Mouse (Mus musculus) limb, embryonic 12.5 days (tissue): ENCODE results near the gene Mybpc3. TPM values are rescaled to one million over a fixed set of nuclear protein-coding genes. Genes with fewer than 3 reads are reported as not detected.
A peak's percentile ranks its signal among the peaks of the same experiment; 100 is the strongest.

Experiments
- ATAC-seq: fragments of 200-750 bp; cut with Nextera tagmentation; 2 replicates; pipeline ENCODE4 v1.8.0; 2017; ENCODE audit warnings: low read depth, moderate TSS enrichment; ENCODE audit not compliant: insufficient number of reproducible peaks, insufficient read depth, low FRiP score, low TSS enrichment
- H3K27ac ChIP-seq: fragments of 300-500 bp; sonication (generic); 2 replicates; pipeline ENCODE4 v1.5.1; 2016; ENCODE audit warnings: mild to moderate bottlenecking, moderate library complexity
- H3K27me3 ChIP-seq: fragments of 300-500 bp; sonication (generic); 2 replicates; pipeline ENCODE4 v1.6.1; 2016; ENCODE audit warnings: mild to moderate bottlenecking, moderate library complexity
- H3K36me3 ChIP-seq: fragments of 300-500 bp; sonication (generic); 2 replicates; pipeline ENCODE4 v1.6.1; 2016; ENCODE audit warnings: mild to moderate bottlenecking, moderate library complexity
- H3K4me1 ChIP-seq: fragments of 300-500 bp; sonication (generic); replicated peaks from 2 replicates; pipeline ENCODE4 v1.6.1; 2016
- H3K4me2 ChIP-seq: fragments of 300-500 bp; sonication (generic); 2 replicates; pipeline ENCODE4 v1.6.1; 2016; ENCODE audit warnings: mild to moderate bottlenecking, moderate library complexity
- H3K4me3 ChIP-seq: fragments of 300-500 bp; sonication (generic); replicated peaks from 2 replicates; pipeline ENCODE4 v1.5.1; 2016; ENCODE audit warnings: mild to moderate bottlenecking
- H3K9ac ChIP-seq: fragments of 300-500 bp; sonication (generic); replicated peaks from 2 replicates; pipeline ENCODE4 v1.6.1; 2016; ENCODE audit warnings: mild to moderate bottlenecking, moderate library complexity
- H3K9me3 ChIP-seq: fragments of 300-500 bp; sonication (generic); 2 replicates; pipeline ENCODE4 v1.6.1; 2016; ENCODE audit warnings: mild to moderate bottlenecking, moderate library complexity
- WGBS: fragments of 180-500 bp; shearing (Covaris S2); methylation state at CpG from one replicate; pipeline ENCODE4 v1.1.7; 2016; 5-methylcytosine and 5-hydroxymethylcytosine counted together
- polyA plus RNA-seq: library from polyadenylated mRNA; unstranded; fragments of >200 nt; fragmentation: Nextera tagmentation; extraction: Ambion mirVana; gene quantifications from 2 replicates; pipeline ENCODE4 v1.2.1, GENCODE M21; 2016

Mybpc3 gene
- polyA plus RNA-seq, 1 experiment from 2014 or later, result 0.09 TPM

DNA sequence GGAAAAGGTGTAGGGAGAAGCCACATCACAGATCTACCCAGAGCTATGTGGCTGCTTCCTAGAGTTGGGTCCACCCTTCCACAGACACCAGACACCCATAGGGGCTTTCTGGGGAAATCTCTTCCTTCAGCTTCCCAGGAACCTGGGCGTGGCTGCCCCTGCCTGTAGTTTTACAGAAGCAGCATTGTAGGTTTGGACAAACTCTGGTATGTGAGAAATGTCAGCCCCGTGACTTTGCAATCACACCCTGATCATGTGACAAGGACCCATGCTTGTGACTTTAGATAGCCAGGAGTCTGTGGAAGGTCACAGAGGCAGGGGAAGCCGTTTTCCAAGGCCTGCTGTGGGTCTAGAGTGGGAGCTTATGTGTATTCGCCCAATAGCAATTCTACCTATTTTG lies 5.5 kb upstream of the Mybpc3 start:
- H3K27me3 ChIP-seq, result peaks cover 16% of the 10 kb centered on the region
- 56% methylated on average over 4 of the region's 4 CpGs for WGBS
- ATAC-seq, result no peak

DNA sequence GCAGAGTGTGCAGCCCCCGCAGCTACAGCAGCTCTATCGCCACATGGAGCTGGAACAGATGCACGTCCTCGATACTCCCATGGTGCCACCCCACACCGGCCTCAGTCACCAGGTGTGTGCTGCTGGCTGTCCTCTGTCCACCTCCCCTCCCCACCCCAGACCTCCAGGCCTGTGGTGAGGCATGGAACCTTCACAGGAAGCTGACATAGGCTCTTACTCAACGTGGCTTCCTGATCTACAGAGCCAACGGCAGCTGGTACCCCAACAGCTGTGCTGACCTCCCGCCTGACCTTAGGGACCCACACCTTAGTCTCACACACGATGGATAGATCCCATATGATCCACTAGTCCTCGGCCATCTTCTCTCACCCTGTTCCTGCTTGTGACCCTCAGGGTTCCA lies 4.6 kb upstream of the Mybpc3 start:
- no peak overlapping the region for H3K27ac ChIP-seq
- H3K36me3 ChIP-seq, result no peaks in the 10 kb centered on the region
- no peak overlapping the region for H3K4me2 ChIP-seq
- peaks cover 12% of the 10 kb centered on the region; the same call in 1 of the 2 replicates for H3K4me1 ChIP-seq
- peaks cover 22% of the 10 kb centered on the region for H3K27me3 ChIP-seq
- ATAC-seq, result no peak
- 71% methylated on average over 10 of the region's 10 CpGs for WGBS
- H3K9ac ChIP-seq, result no peak overlapping the region
- H3K9me3 ChIP-seq, result no peaks in the 10 kb centered on the region
- no peak overlapping the region for H3K4me3 ChIP-seq

More for the DNA sequence above, 5.5 kb upstream of the Mybpc3 start:
- peaks cover 12% of the 10 kb centered on the region; the same call in 1 of the 2 replicates for H3K4me1 ChIP-seq
- no peak overlapping the region for H3K4me2 ChIP-seq
- H3K27ac ChIP-seq, result no peak overlapping the region
- no peaks in the 10 kb centered on the region for H3K9me3 ChIP-seq
- no peak overlapping the region for H3K9ac ChIP-seq
- no peak overlapping the region for H3K4me3 ChIP-seq
- no peaks in the 10 kb centered on the region for H3K36me3 ChIP-seq

DNA sequence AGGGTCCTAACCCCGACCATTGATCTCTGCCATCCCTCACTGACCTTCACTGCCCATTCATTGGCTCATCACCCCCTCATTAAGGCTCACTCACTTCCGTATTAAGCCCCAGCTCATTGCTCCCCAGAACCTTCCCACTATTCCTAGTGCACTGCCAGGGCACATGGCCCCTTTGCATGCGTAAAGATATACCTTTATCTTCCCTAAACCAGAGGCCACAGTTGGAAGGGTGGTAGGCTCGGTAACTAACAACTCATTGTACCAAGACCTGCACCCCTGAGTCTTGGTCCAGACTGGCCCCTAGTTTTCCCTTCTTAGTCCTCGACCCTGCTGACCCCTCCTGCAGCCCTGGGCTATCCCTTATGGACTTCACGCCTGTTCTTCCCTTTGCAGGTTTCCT lies 4.1 kb upstream of the Mybpc3 start:
- no peak overlapping the region for H3K9ac ChIP-seq
- no peaks in the 10 kb centered on the region for H3K9me3 ChIP-seq
- H3K4me1 ChIP-seq, result peaks cover 12% of the 10 kb centered on the region; the same call in 1 of the 2 replicates
- no peak overlapping the region for H3K4me2 ChIP-seq
- no peak for ATAC-seq
- H3K27ac ChIP-seq, result no peak overlapping the region
- no peak overlapping the region for H3K4me3 ChIP-seq
- H3K27me3 ChIP-seq, result peaks cover 22% of the 10 kb centered on the region
- 74% methylated on average over 6 of the region's 6 CpGs for WGBS
- no peaks in the 10 kb centered on the region for H3K36me3 ChIP-seq

DNA sequence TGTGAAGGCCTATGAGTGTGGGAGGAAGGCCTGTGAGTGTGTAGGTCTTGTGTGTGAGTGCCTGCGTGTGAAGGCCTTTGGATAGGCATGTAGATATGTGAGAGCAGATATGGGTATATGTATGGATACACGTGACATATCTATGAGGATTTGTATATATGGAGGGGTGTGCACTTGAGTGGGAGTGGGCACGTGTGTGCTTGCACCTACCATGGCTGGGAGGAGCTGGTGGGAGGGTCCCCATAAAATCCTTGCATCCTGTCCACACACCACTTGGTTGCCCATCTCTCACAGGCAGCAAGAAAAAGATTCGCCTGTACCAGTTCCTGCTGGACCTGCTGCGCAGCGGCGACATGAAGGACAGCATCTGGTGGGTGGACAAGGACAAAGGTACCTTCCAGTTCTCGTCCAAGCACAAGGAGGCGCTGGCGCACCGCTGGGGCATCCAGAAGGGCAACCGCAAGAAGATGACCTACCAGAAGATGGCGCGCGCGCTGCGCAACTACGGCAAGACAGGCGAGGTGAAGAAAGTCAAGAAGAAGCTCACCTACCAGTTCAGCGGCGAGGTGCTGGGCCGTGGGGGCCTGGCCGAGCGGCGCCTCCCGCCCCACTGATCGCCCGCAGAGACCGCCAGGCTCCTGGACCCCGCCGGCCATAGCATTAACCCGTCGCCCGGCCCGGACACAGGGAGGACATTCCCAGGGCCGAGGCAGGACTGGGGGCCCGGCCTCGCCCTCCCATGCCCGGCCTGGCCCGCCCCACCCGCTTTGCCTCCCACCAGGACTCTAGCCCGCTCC lies 3.0 kb upstream of the Mybpc3 start:
- WGBS, result 10% methylated on average over 42 of the region's 42 CpGs
- peak; percentile 36; the same call in 1 of the 2 replicates for ATAC-seq
- no peak overlapping the region for H3K27ac ChIP-seq

DNA sequence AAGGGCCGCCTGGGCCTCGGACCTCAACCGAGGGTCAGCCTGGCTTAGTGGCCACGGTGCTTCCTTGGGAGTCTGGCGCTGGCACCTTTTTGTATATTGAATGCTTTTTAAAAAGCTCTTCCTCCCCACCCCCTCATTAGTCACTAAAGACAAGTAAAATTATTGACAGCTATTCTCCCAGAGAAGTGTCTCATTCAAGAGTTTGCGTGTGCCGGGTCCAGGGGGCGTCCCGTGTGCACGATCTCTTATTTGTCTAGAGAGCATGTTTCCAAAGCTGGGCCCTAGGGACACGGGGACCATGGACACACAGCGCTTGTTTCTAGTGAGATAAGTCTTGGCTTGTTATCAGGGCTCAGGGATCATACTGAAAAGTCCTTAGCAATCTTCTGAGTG lies 2.4 kb upstream of the Mybpc3 start:
- H3K9ac ChIP-seq, result peak overlapping the region; percentile 65
- no peak for ATAC-seq
- H3K27ac ChIP-seq, result no peak overlapping the region
- no peaks in the 10 kb centered on the region for H3K9me3 ChIP-seq
- peak overlapping the region; percentile 90 for H3K4me2 ChIP-seq
- peaks cover 33% of the 10 kb centered on the region for H3K27me3 ChIP-seq
- H3K36me3 ChIP-seq, result no peaks in the 10 kb centered on the region
- 38% methylated on average over 12 of the region's 12 CpGs for WGBS
- H3K4me3 ChIP-seq, result peak overlapping the region; percentile 49
- peaks cover 12% of the 10 kb centered on the region; the same call in 1 of the 2 replicates for H3K4me1 ChIP-seq

More for the DNA sequence above, 3.0 kb upstream of the Mybpc3 start:
- Histone ChIP-seq H3K9me3 (no peaks in the 10 kb centered on the region), H3K4me2 (peak overlapping the region; percentile 90), H3K4me1 (peaks cover 12% of the 10 kb centered on the region; the same call in 1 of the 2 replicates), H3K9ac (peak overlapping the region; percentile 65), H3K27me3 (peaks cover 29% of the 10 kb centered on the region), H3K36me3 (no peaks in the 10 kb centered on the region), H3K4me3 (peak overlapping the region; percentile 49)

DNA sequence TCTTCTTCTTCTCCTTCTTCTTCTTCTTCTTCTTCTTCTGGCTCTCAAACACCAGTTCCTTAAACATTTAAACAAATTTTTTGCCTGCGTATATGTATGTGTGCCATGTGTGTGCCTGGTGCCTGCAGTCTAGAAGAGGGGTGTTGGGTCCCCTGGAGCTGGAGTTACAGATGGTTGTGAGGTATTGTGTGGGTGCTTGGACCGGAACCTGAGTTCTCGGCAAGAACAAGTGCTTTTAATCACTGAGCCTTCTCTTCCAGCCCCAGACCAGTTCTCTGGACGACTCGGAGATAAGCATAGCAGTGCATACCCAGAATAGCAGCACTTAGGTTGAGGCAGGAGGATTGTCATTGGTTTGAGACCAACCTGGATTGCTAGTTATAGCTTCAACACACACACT lies 1.1 kb upstream of the Mybpc3 start:
- 82% methylated on average over 5 of the region's 5 CpGs for WGBS
- no peaks in the 10 kb centered on the region for H3K9me3 ChIP-seq
- no peak overlapping the region for H3K27ac ChIP-seq
- H3K4me1 ChIP-seq, result peaks cover 12% of the 10 kb centered on the region; the same call in 1 of the 2 replicates
- H3K4me2 ChIP-seq, result no peak overlapping the region
- no peak overlapping the region for H3K4me3 ChIP-seq
- ATAC-seq, result no peak
- H3K36me3 ChIP-seq, result no peaks in the 10 kb centered on the region
- H3K27me3 ChIP-seq, result peaks cover 40% of the 10 kb centered on the region
- H3K9ac ChIP-seq, result no peak overlapping the region

DNA sequence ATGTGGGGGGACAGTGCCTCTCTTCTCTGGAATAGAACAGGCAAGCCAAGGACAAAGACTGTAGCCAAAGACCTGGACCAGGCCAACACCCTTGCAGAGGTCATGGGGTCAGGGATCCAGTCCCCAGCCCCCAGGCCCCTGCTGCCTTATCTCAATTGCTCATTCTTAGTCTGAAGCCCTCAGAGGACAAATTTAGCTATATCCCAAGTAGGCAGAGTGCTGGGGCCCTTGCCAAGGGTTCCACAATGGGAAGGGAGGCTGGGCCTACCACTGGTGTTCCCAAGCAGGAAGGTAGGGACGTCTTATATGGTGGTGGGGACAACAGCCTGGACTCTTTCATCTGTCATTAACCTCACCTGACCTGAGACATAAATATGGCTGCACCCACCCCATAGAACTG lies 703 bp downstream of the Mybpc3 start:
- Histone ChIP-seq H3K9ac (no peak overlapping the region), H3K4me3 (no peak overlapping the region), H3K4me2 (no peak overlapping the region), H3K27me3 (peaks cover 44% of the 10 kb centered on the region), H3K36me3 (no peaks in the 10 kb centered on the region), H3K9me3 (no peaks in the 10 kb centered on the region), H3K4me1 (peaks cover 12% of the 10 kb centered on the region; the same call in 1 of the 2 replicates), H3K27ac (no peak overlapping the region)
- ATAC-seq, result no peak
- WGBS, result 67% methylated on average over 1 of the region's 1 CpGs

DNA sequence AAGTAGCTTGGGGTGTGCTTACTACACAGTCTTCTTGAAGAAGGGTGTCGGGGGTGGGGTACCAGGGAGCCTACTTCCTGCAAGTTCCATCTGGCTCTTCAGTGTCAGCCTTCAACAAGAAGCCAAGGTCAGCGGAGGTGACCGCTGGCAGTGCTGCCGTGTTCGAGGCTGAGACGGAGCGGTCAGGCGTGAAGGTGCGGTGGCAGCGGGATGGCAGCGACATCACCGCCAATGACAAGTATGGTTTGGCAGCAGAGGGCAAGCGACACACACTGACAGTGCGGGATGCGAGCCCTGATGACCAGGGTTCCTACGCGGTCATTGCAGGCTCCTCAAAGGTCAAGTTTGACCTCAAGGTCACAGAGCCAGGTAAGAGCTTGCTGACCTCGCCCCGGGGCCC lies 1.1 kb downstream of the Mybpc3 start:
- no peak overlapping the region for H3K9ac ChIP-seq
- no peak overlapping the region for H3K4me2 ChIP-seq
- H3K27ac ChIP-seq, result no peak overlapping the region
- peaks cover 12% of the 10 kb centered on the region; the same call in 1 of the 2 replicates for H3K4me1 ChIP-seq
- H3K9me3 ChIP-seq, result no peaks in the 10 kb centered on the region
- no peak overlapping the region for H3K4me3 ChIP-seq
- H3K27me3 ChIP-seq, result peaks cover 44% of the 10 kb centered on the region
- no peaks in the 10 kb centered on the region for H3K36me3 ChIP-seq
- WGBS, result 94% methylated on average over 19 of the region's 19 CpGs
- no peak for ATAC-seq

DNA sequence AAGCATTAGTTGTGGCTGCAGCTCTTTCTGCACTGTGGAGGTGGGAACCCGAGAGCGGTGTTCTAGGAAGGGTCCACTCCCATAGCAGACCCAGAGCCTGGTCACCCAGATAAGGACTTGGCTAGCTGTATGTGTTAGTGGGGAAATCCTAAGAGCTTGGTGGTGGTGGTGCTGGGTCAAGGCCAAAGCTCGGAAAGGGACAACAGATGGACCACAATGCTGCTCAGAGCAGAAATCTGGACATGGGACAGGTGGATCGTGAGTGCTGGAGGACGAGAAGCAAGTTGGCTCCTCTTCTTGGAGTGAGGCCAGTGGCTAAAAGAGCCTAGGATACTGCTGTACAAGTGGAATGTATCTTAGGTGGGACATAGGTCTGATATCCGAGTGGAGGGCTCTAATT lies 1.6 kb downstream of the Mybpc3 start:
- H3K9ac ChIP-seq, result no peak overlapping the region
- ATAC-seq, result no peak
- H3K9me3 ChIP-seq, result no peaks in the 10 kb centered on the region
- 86% methylated on average over 6 of the region's 6 CpGs for WGBS
- no peak overlapping the region for H3K4me2 ChIP-seq
- H3K4me3 ChIP-seq, result no peak overlapping the region
- no peak overlapping the region for H3K27ac ChIP-seq
- H3K27me3 ChIP-seq, result peaks cover 48% of the 10 kb centered on the region
- no peaks in the 10 kb centered on the region for H3K36me3 ChIP-seq
- H3K4me1 ChIP-seq, result peaks cover 12% of the 10 kb centered on the region; the same call in 1 of the 2 replicates

DNA sequence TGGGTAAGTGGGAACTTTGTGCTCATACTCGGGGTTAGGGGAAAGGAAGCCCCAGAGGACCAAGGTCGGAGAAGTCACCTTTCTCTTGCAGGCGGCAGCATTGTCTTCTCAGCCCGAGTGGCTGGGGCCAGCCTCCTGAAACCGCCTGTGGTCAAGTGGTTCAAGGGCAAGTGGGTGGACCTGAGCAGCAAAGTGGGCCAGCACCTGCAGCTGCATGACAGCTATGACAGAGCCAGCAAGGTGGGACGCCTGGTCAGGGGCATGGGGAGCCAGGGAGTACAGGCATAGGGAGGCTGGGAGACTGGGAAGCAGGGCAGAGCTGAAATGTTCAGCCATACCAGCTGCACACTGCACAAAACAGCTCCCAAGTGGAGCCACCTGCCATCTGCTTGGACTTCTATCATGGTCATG lies 2.3 kb downstream of the Mybpc3 start:
- no peak overlapping the region for H3K4me3 ChIP-seq

DNA sequence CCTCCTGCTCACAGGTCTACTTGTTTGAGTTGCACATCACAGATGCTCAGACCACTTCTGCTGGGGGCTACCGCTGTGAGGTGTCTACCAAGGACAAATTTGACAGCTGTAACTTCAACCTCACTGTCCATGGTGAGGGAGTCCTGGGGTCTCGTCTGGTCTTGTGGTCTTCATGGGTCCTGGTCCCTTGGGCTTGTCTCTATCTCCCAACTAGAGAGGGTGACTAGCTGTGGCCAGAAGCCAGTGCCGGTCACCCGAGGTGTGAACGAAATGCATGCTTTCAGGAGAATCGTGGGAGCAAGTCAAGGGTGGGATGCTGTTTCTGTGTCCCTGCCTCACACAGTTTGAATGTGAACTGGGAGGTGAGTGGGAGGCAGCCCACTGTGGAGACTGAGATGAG lies 3.1 kb downstream of the Mybpc3 start:
- 73% methylated on average over 6 of the region's 6 CpGs for WGBS
- Histone ChIP-seq H3K36me3 (no peaks in the 10 kb centered on the region), H3K4me2 (no peak overlapping the region), H3K27me3 (peaks cover 42% of the 10 kb centered on the region), H3K27ac (no peak overlapping the region), H3K4me3 (no peak overlapping the region), H3K4me1 (0 out of 2 replicates have a peak, but pooled peaks cover under 1% of the 10 kb centered on the region), H3K9me3 (no peaks in the 10 kb centered on the region), H3K9ac (no peak overlapping the region)
- ATAC-seq, result no peak

More for the DNA sequence above, 2.3 kb downstream of the Mybpc3 start:
- Histone ChIP-seq H3K9ac (no peak overlapping the region), H3K36me3 (no peaks in the 10 kb centered on the region), H3K4me2 (no peak overlapping the region), H3K9me3 (no peaks in the 10 kb centered on the region), H3K27me3 (peaks cover 50% of the 10 kb centered on the region), H3K27ac (no peak overlapping the region), H3K4me1 (peaks cover 8% of the 10 kb centered on the region; the same call in 1 of the 2 replicates)
- ATAC-seq, result no peak
- WGBS, result 73% methylated on average over 6 of the region's 6 CpGs
